Mouse (Mus musculus): Measurements from ENCODE around the gene Phrf1.

DNA sequence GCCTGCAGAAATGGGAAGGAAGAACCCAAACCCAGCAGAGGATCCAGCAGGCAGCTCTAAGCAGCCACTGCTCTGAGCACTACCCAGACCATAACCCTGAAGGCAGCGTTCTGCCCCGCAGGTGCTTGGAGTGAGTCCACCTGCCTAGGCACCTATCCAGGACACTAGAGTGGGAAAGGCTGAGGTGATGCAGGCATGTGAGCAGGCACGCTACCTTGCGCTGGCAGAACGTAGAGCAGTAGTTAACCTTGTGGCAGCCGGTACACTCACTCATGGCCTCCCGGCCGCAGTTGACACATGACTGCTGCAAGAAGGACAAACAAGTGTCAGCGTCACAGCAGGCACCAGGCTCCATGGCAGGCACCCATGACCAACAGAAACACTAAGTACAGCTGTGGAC lies 72.8 kb downstream of the Phrf1 start:
- TF ChIP-seq CTCF (IDR thresholded peaks at IDR 0.05; ENCODE audit: low read depth) = no peak
- TF ChIP-seq EP300 (IDR thresholded peaks at IDR 0.05; ENCODE audit: low read depth) = no peak

Data from heart, postnatal 0 days (tissue).